Mouse (Mus musculus): Measurements from ENCODE around the gene Ptpn11. TPM values are rescaled to one million over a fixed set of nuclear protein-coding genes. Genes with fewer than 3 reads are reported as not detected.

The Ptpn11 gene
- total RNA-seq, 1 experiment, result 40.2 TPM

DNA sequence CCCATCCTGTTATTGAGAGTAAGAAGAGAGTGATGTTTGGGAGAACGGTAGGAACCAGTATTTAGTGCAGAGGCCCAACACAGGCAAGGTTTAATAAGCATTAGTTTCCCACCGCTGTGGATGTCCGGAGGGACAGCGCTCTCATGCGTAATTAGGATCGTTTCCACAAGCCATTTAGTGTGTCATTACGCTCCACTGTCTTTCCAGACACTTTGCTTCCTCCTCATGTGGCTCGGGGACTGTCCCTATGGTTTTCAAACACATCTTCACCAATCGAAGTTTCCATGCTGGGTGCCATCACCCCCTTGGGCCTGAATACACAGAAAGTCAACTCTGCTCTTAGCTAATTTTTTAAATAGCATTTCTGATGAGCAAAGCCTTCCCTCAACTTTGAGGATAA is 7.9 kb downstream of the Ptpn11 start:
- no peak for TF ChIP-seq MAFK (IDR thresholded peaks at IDR 0.05; ENCODE audit: insufficient read depth, low read depth, low read length)
- no peak for TF ChIP-seq ZNF384 (IDR thresholded peaks at IDR 0.05; ENCODE audit: low read depth, low read length)
- no peak for TF ChIP-seq CHD2 (IDR thresholded peaks at IDR 0.05; ENCODE audit: low read depth, low read length)
- no peak for TF ChIP-seq HCFC1 (IDR thresholded peaks at IDR 0.05; ENCODE audit: borderline replicate concordance, insufficient read depth, low read length)
- no peak for TF ChIP-seq ZC3H11A (IDR thresholded peaks at IDR 0.05; ENCODE audit: borderline replicate concordance, low read depth, low read length)
- no peak overlapping the region for H3K4me3 ChIP-seq (ENCODE audit: insufficient read depth in 1 of 2, low read depth in 1 of 2, low read length in 2 of 2, poor library complexity in 1 of 2, severe bottlenecking in 1 of 2)
- in situ Hi-C loops (cut with MboI; ENCODE audit: low sequenced_read_pairs in 2 of 2, unreplicated experiment in 2 of 2), result no loop called here
- no peak overlapping the region for H3K9ac ChIP-seq (ENCODE audit: insufficient read depth, low read depth, low read length, poor library complexity, severe bottlenecking)
- H3K4me1 ChIP-seq (ENCODE audit: control insufficient read depth in 2 of 2, insufficient read depth in 2 of 2, low read length in 2 of 2, poor library complexity in 1 of 2), result peaks cover 4 to 13% of the 10 kb centered on the region in 2 experiments
- H3K9me3 ChIP-seq (ENCODE audit: control insufficient read depth, insufficient read depth, low read depth, low read length), result no peaks in the 10 kb centered on the region
- no peaks in the 10 kb centered on the region for H3K36me3 ChIP-seq (ENCODE audit: control insufficient read depth, insufficient read depth, low read length, poor library complexity, severe bottlenecking)
- DNase-seq (ENCODE audit: low read depth, low spot score), result no peak
- H3K27ac ChIP-seq (ENCODE audit: insufficient read depth, low read depth, low read length, poor library complexity, severe bottlenecking), result no peak overlapping the region

- in situ Hi-C loops (cut with MboI; ENCODE audit: low sequenced_read_pairs in 2 of 2, unreplicated experiment in 2 of 2), result no loop called here
- DNase-seq (ENCODE audit: low read depth, low spot score), result no peak
- Histone ChIP-seq H3K4me1 (ENCODE audit: control insufficient read depth in 2 of 2, insufficient read depth in 2 of 2, low read length in 2 of 2, poor library complexity in 1 of 2) (peaks cover 2 to 3% of the 10 kb centered on the region in 2 experiments; a peak in 2 of 4 replicates), H3K4me3 (ENCODE audit: insufficient read depth in 1 of 2, low read depth in 1 of 2, low read length in 2 of 2, poor library complexity in 1 of 2, severe bottlenecking in 1 of 2) (no peak overlapping the region), H3K9ac (ENCODE audit: insufficient read depth, low read depth, low read length, poor library complexity, severe bottlenecking) (no peak overlapping the region), H3K36me3 (ENCODE audit: control insufficient read depth, insufficient read depth, low read length, poor library complexity, severe bottlenecking) (no peaks in the 10 kb centered on the region), H3K27ac (ENCODE audit: insufficient read depth, low read depth, low read length, poor library complexity, severe bottlenecking) (no peak overlapping the region), H3K9me3 (ENCODE audit: control insufficient read depth, insufficient read depth, low read depth, low read length) (no peaks in the 10 kb centered on the region)
- TF ChIP-seq ZC3H11A (IDR thresholded peaks at IDR 0.05; ENCODE audit: borderline replicate concordance, low read depth, low read length) (no peak), CHD2 (IDR thresholded peaks at IDR 0.05; ENCODE audit: low read depth, low read length) (no peak), MAFK (IDR thresholded peaks at IDR 0.05; ENCODE audit: insufficient read depth, low read depth, low read length) (no peak), ZNF384 (IDR thresholded peaks at IDR 0.05; ENCODE audit: low read depth, low read length) (no peak), HCFC1 (IDR thresholded peaks at IDR 0.05; ENCODE audit: borderline replicate concordance, insufficient read depth, low read length) (no peak)
Measured at GRCm38 (mm10) chr5:121179077-121179857, 11.9 kb downstream of the Ptpn11 start.

- no peaks in the 10 kb centered on the region for H3K4me1 ChIP-seq (ENCODE audit: control insufficient read depth in 2 of 2, insufficient read depth in 2 of 2, low read length in 2 of 2, poor library complexity in 1 of 2)
- in situ Hi-C loops (cut with MboI; ENCODE audit: low sequenced_read_pairs in 2 of 2, unreplicated experiment in 2 of 2), result no loop called here
- DNase-seq (ENCODE audit: low read depth, low spot score), result no peak
- H3K27ac ChIP-seq (ENCODE audit: insufficient read depth, low read depth, low read length, poor library complexity, severe bottlenecking), result no peak overlapping the region
- no peaks in the 10 kb centered on the region for H3K9me3 ChIP-seq (ENCODE audit: control insufficient read depth, insufficient read depth, low read depth, low read length)
- H3K36me3 ChIP-seq (ENCODE audit: control insufficient read depth, insufficient read depth, low read length, poor library complexity, severe bottlenecking), result peaks cover 12% of the 10 kb centered on the region; the same call in 1 of the 2 replicates
- H3K4me3 ChIP-seq (ENCODE audit: insufficient read depth in 1 of 2, low read depth in 1 of 2, low read length in 2 of 2, poor library complexity in 1 of 2, severe bottlenecking in 1 of 2), result no peak overlapping the region
- H3K9ac ChIP-seq (ENCODE audit: insufficient read depth, low read depth, low read length, poor library complexity, severe bottlenecking), result no peak overlapping the region
- TF ChIP-seq HCFC1 (IDR thresholded peaks at IDR 0.05; ENCODE audit: borderline replicate concordance, insufficient read depth, low read length) (no peak), MAFK (IDR thresholded peaks at IDR 0.05; ENCODE audit: insufficient read depth, low read depth, low read length) (no peak), CHD2 (IDR thresholded peaks at IDR 0.05; ENCODE audit: low read depth, low read length) (no peak), ZNF384 (IDR thresholded peaks at IDR 0.05; ENCODE audit: low read depth, low read length) (no peak), ZC3H11A (IDR thresholded peaks at IDR 0.05; ENCODE audit: borderline replicate concordance, low read depth, low read length) (no peak)
Measured at GRCm38 (mm10) chr5:121172835-121173234, 18.4 kb downstream of the Ptpn11 start.

DNA sequence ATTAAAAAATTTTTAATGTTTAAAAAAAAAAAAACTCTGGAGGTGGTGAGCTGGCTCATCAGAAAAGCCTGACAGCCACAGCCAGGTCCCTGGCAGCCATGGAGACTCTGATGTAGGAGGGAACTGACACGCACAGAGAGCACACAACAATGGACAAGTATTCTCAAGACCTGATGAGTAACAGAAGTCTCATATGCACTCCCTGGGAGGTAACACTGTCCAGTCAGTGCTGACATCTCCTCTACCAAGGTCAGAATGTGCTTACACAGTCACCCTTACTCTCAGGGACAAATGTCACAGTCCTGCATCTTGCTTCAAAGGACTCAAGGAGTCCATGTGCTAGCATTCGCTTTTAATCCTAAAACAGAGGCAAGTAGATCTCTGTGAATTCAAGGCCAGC is 21.6 kb downstream of the Ptpn11 start:
- peaks cover 21% of the 10 kb centered on the region; the same call in 1 of the 2 replicates for H3K36me3 ChIP-seq (ENCODE audit: control insufficient read depth, insufficient read depth, low read length, poor library complexity, severe bottlenecking)
- TF ChIP-seq ZC3H11A (IDR thresholded peaks at IDR 0.05; ENCODE audit: borderline replicate concordance, low read depth, low read length), result no peak
- TF ChIP-seq ZNF384 (IDR thresholded peaks at IDR 0.05; ENCODE audit: low read depth, low read length), result no peak
- TF ChIP-seq CHD2 (IDR thresholded peaks at IDR 0.05; ENCODE audit: low read depth, low read length), result no peak
- TF ChIP-seq HCFC1 (IDR thresholded peaks at IDR 0.05; ENCODE audit: borderline replicate concordance, insufficient read depth, low read length), result no peak
- no peak for DNase-seq (ENCODE audit: low read depth, low spot score)
- H3K4me3 ChIP-seq (ENCODE audit: insufficient read depth in 1 of 2, low read depth in 1 of 2, low read length in 2 of 2, poor library complexity in 1 of 2, severe bottlenecking in 1 of 2), result no peak overlapping the region
- no peak overlapping the region for H3K27ac ChIP-seq (ENCODE audit: insufficient read depth, low read depth, low read length, poor library complexity, severe bottlenecking)
- in situ Hi-C loops (cut with MboI; ENCODE audit: low sequenced_read_pairs in 2 of 2, unreplicated experiment in 2 of 2), result no loop called here
- H3K9me3 ChIP-seq (ENCODE audit: control insufficient read depth, insufficient read depth, low read depth, low read length), result no peaks in the 10 kb centered on the region
- no peak overlapping the region for H3K9ac ChIP-seq (ENCODE audit: insufficient read depth, low read depth, low read length, poor library complexity, severe bottlenecking)
- no peaks in the 10 kb centered on the region for H3K4me1 ChIP-seq (ENCODE audit: control insufficient read depth in 2 of 2, insufficient read depth in 2 of 2, low read length in 2 of 2, poor library complexity in 1 of 2)

All from ES-E14 (cell line).